Mouse (Mus musculus): ENCODE results near the gene Gatc. TPM values are rescaled to one million over a fixed set of nuclear protein-coding genes. Genes with fewer than 3 reads are reported as not detected.

Gatc gene
- total and polyA plus RNA-seq, 3 experiments = 6.2 to 34.0 (median 14.4) TPM

DNA sequence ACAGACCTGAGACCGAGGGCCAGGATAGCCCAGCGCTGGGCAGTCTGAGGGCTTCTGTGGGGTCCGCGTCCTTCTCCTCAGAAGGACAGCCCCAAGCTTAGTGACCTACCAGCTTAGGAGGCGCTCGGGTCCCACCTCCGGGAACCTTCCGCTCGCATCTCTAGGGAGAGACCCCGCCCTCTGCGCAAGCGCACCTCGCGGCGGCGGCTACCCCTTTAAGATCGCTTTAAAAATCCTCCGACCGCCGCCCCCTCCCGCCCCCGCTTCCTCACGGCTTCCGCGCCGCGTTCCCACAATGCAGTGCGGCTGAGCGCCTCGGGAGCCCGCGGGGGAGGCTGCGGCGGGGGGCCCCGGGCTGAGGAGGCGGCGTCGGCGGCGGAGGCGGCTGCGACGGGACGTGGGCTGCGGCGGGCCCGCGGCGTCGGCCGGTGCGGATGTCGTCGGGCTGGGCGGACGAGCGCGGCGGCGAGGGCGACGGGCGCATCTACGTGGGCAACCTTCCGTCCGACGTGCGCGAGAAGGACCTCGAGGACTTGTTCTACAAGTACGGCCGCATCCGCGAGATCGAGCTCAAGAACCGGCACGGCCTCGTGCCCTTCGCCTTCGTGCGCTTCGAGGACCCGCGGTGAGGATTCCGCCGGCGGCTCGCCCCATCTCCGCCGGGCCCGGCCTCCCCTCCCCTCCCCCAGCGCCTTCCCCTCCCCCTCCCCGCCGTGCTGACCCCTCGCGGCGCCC, 13.9 kb downstream of the Gatc start, which contains the start of gene Srsf9 (continued):
- TF ChIP-seq HCFC1 (IDR thresholded peaks at IDR 0.05; ENCODE audit: low read depth, low read length) (peak; percentile 71), SMC3 (IDR thresholded peaks at IDR 0.05; ENCODE audit: low read depth, low read length) (no peak), CHD1 (IDR thresholded peaks at IDR 0.05; ENCODE audit: low read depth, low read length) (no peak), POLR2A (IDR thresholded peaks at IDR 0.05; ENCODE audit: low read depth, low read length) (peak; percentile 77), TBP (conservative IDR thresholded peaks at IDR 0.05; ENCODE audit: low read depth, low read length) (0 out of 2 replicates have a peak, but pooled peaks have one; percentile 35), IRF4 (IDR thresholded peaks at IDR 0.05; ENCODE audit: low read depth, low read length) (0 out of 2 replicates have a peak, but pooled peaks have one; percentile 36), MXI1 (IDR thresholded peaks at IDR 0.05; ENCODE audit: low read depth, low read length) (0 out of 2 replicates have a peak, but pooled peaks have one; percentile 35), PAX5 (IDR thresholded peaks at IDR 0.05; ENCODE audit: low read length) (no peak), JUN (IDR thresholded peaks at IDR 0.05; ENCODE audit: insufficient read depth, low read depth, low read length) (no peak), ZKSCAN1 (IDR thresholded peaks at IDR 0.05; ENCODE audit: borderline replicate concordance, low read depth, low read length) (no peak), NELFE (IDR thresholded peaks at IDR 0.05; ENCODE audit: low read depth, low read length) (peak; percentile 70; the same call in 1 of the 2 replicates)

DNA sequence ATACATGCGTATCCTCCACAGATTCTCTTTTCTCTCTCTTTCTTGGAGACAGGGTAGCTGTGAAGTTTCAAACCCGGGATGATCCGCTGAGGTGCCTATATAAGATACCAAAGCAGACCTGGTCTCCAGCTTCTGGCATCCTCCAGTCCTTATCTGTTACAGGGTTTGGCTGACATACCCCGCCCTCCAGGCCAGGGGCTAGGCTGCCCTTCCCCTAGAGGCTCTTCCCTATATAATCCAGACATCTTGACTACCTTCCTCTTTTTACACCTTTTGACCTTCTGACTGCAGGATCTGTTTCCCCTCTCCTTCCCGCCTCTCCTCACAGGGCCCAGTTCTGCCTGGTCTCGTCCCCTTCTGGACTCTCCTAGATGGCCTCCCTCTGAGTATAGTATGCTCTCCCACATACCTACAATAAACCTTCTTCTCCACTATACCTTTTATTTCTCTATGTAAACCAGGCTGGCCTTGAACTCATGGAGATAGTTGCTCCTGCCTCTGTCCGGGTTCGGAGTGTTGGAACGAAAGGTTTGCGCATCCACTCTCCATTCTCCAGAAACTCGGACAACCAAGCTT, 14.6 kb downstream of the Gatc start:
- Histone ChIP-seq H3K36me3 (replicated peaks in 1 of 2; ENCODE audit: control insufficient read depth in 1 of 2, insufficient read depth in 1 of 2, low read length in 1 of 2) (peaks cover 13 to 27% of the 10 kb centered on the region in 2 experiments), H3K9ac (ENCODE audit: insufficient read depth, low read depth) (peak overlapping the region; percentile 68), H3K9me3 (replicated peaks; ENCODE audit: low read length) (no peaks in the 10 kb centered on the region), H3K27ac (ENCODE audit: insufficient read depth, low read depth) (no peak overlapping the region), H3K4me3 (replicated peaks in 1 of 3; ENCODE audit: low read depth in 2 of 3, low read length in 2 of 3, poor library complexity in 1 of 3) (peak overlapping the region; percentile 87 to 100 (median 91)), H3K4me1 (ENCODE audit: control insufficient read depth in 1 of 2, insufficient read depth in 2 of 2) (peaks cover 4 to 36% of the 10 kb centered on the region in 2 experiments; a peak in 3 of 4 replicates), H3K79me2 (replicated peaks; ENCODE audit: control insufficient read depth, extremely low read depth, insufficient read depth, poor library complexity, severe bottlenecking) (peaks cover 42% of the 10 kb centered on the region), H3K27me3 (replicated peaks) (no peaks in the 10 kb centered on the region), H3K4me2 (ENCODE audit: insufficient read depth, low read depth, poor library complexity, severe bottlenecking) (peak overlapping the region; percentile 27)
- DNase-seq (ENCODE audit: extremely low read depth) = no peak
- dilution Hi-C loops (cut with MboI; ENCODE audit: extremely low pct_ligation_motif_present, extremely low pct_unique_long_range_greater_than_20kb, low sequenced_read_pairs) = no loop called here
- no peak for TF ChIP-seq EP300 (IDR thresholded peaks at IDR 0.05; ENCODE audit: low read length)
- in situ Hi-C loops (cut with MboI; ENCODE audit: low pct_ligation_motif_present, low pct_unique_long_range_greater_than_20kb, low sequenced_read_pairs) = no loop called here

DNA sequence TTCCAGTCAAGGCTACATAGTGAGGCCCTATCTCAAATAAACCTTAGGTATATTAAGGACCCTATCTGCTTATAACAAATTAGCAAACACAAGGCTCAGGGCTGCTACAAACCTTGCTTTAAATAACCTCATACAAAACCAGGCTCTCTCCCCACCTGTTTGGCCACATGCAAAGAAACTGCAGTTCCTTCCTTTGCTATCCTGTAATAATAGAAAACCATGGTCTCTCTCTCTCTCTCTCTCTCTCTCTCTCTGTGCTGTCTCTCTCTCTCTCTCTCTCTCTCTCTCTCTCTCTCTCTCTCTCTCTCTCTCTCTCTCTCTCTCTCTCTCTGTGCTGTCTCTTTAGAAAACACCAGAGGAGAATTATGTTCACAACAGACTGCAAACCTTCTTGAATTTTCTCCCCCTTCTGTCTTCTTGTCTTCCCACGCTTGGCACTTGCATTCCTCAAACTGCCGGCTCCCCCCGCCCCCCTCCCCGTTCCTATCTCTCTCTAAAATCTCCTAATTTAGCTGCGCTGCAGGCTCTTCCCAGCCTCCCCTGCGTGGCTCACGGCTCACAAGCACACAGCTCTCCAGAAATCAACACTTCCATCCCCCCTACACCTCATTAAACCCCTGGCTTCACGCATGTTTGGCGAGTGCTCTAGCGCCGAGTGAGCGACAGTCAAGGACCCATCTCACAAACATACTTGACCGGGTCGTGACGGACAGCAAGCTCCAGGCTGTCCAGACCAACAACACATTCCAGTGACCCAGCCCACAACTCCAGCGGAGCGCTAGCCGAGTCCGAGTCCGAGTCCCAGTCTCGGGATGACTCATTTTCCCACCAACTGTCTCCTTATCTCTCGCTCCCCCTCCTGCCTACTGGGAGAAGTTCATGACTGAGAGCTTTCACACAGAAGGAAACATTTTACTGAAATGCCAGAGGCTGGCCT, 21.7 kb downstream of the Gatc start:
- Histone ChIP-seq H3K9ac (ENCODE audit: insufficient read depth, low read depth) (peak overlapping the region; percentile 1; the same call in 1 of the 2 replicates), H3K9me3 (replicated peaks; ENCODE audit: low read length) (no peaks in the 10 kb centered on the region), H3K4me1 (ENCODE audit: control insufficient read depth in 1 of 2, insufficient read depth in 2 of 2) (peaks cover 2 to 25% of the 10 kb centered on the region in 2 experiments; a peak in 2 of 4 replicates), H3K36me3 (replicated peaks in 1 of 2; ENCODE audit: control insufficient read depth in 1 of 2, insufficient read depth in 1 of 2, low read length in 1 of 2) (no peaks in the 10 kb centered on the region), H3K27me3 (replicated peaks) (no peaks in the 10 kb centered on the region), H3K27ac (ENCODE audit: insufficient read depth, low read depth) (no peak overlapping the region), H3K79me2 (replicated peaks; ENCODE audit: control insufficient read depth, extremely low read depth, insufficient read depth, poor library complexity, severe bottlenecking) (no peaks in the 10 kb centered on the region), H3K4me3 (replicated peaks in 1 of 3; ENCODE audit: low read depth in 2 of 3, low read length in 2 of 3, poor library complexity in 1 of 3) (peak overlapping the region; percentile 17 to 34 (median 26)), H3K4me2 (ENCODE audit: insufficient read depth, low read depth, poor library complexity, severe bottlenecking) (peak overlapping the region; percentile 76)
- dilution Hi-C loops (cut with MboI; ENCODE audit: extremely low pct_ligation_motif_present, extremely low pct_unique_long_range_greater_than_20kb, low sequenced_read_pairs) (no loop called here), in situ Hi-C loops (cut with MboI; ENCODE audit: low pct_ligation_motif_present, low pct_unique_long_range_greater_than_20kb, low sequenced_read_pairs) (no loop called here)
- TF ChIP-seq RAD21 (IDR thresholded peaks at IDR 0.05; ENCODE audit: low read depth, low read length) = peak; percentile 44
- peak; percentile 84 for TF ChIP-seq JUND (conservative IDR thresholded peaks at IDR 0.05; ENCODE audit: low read depth, low read length)
- TF ChIP-seq SMC3 (IDR thresholded peaks at IDR 0.05; ENCODE audit: low read depth, low read length) = peak; percentile 34
- no peak for TF ChIP-seq SIN3A (IDR thresholded peaks at IDR 0.05; ENCODE audit: low read length)
- peak in 1 of 2 experiments; percentile 57; a peak in 2 of 4 replicates for TF ChIP-seq CTCF (conservative IDR thresholded peaks at IDR 0.05 in 1 of 2, IDR thresholded peaks at IDR 0.05 in 1 of 2; ENCODE audit: low read depth in 2 of 2, low read length in 2 of 2)
- peak; percentile 54; the same call in 1 of the 2 replicates for TF ChIP-seq JUN (IDR thresholded peaks at IDR 0.05; ENCODE audit: insufficient read depth, low read depth, low read length)
- TF ChIP-seq IRF4 (IDR thresholded peaks at IDR 0.05; ENCODE audit: low read depth, low read length) = peak; percentile 95
- TF ChIP-seq CHD2 (IDR thresholded peaks at IDR 0.05; ENCODE audit: low read length) = no peak
- DNase-seq (ENCODE audit: extremely low read depth) = peak; percentile 54

All from CH12.LX (cell line).